Mouse (Mus musculus): ENCODE measurements around the gene H2-Oa. TPM values are rescaled to one million over a fixed set of nuclear protein-coding genes. Genes with fewer than 3 reads are reported as not detected.

H2-Oa gene
- polyA plus RNA-seq, 1 experiment from 2014 or later = 0.65 TPM

GRCm38 (mm10) chr17:34087386-34087785 is 4.8 kb upstream of the H2-Oa start:
- Histone ChIP-seq H3K4me2 (replicated peaks) (no peak overlapping the region), H3K27ac (no peak overlapping the region), H3K9ac (no peak overlapping the region), H3K36me3 (no peaks in the 10 kb centered on the region), H3K4me3 (no peak overlapping the region), H3K4me1 (peaks cover 6% of the 10 kb centered on the region; the same call in 1 of the 2 replicates), H3K27me3 (0 out of 2 replicates have a peak, but pooled peaks cover 6% of the 10 kb centered on the region), H3K9me3 (no peaks in the 10 kb centered on the region)
- ATAC-seq (ENCODE audit: low FRiP score, low read depth) = no peak
- WGBS = 60% methylated on average over 2 of the region's 2 CpGs

DNA sequence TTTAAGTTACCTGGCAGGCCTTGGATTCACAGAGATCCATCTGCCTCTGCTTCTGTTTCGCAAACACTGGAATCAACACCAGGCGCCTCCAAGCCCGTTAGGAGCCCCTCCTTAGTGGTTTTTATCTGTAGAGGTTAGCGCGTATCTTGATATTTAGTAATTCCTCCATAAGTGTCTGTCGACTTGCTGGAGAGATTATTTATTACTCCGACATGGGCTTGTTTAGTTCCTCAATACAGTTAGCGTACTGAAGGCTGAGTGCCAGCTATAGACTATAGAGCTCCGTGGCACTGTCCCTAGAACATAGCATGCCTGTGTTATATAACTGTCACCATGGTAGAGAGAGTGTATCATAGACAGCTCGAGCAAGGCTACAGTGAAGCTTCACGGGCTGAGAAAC is 4.0 kb upstream of the H2-Oa start:
- no peak overlapping the region for H3K27ac ChIP-seq
- H3K4me3 ChIP-seq = no peak overlapping the region
- no peak for ATAC-seq (ENCODE audit: low FRiP score, low read depth)
- no peak overlapping the region for H3K9ac ChIP-seq
- 87% methylated on average over 11 of the region's 11 CpGs for WGBS
- H3K27me3 ChIP-seq = 0 out of 2 replicates have a peak, but pooled peaks cover 2% of the 10 kb centered on the region
- H3K4me1 ChIP-seq = peaks cover 3% of the 10 kb centered on the region
- H3K4me2 ChIP-seq (replicated peaks) = no peak overlapping the region
- H3K36me3 ChIP-seq = no peaks in the 10 kb centered on the region
- no peaks in the 10 kb centered on the region for H3K9me3 ChIP-seq

GRCm38 (mm10) chr17:34090923-34091322 is 1.2 kb upstream of the H2-Oa start:
- H3K36me3 ChIP-seq = no peaks in the 10 kb centered on the region
- no peak overlapping the region for H3K4me2 ChIP-seq (replicated peaks)
- no peak for ATAC-seq (ENCODE audit: low FRiP score, low read depth)
- no peak overlapping the region for H3K4me3 ChIP-seq
- WGBS = 54% methylated on average over 7 of the region's 7 CpGs
- no peak overlapping the region for H3K27ac ChIP-seq
- H3K9me3 ChIP-seq = no peaks in the 10 kb centered on the region
- no peak overlapping the region for H3K9ac ChIP-seq
- no peaks in the 10 kb centered on the region for H3K27me3 ChIP-seq
- peaks cover 6% of the 10 kb centered on the region for H3K4me1 ChIP-seq

- Histone ChIP-seq H3K4me3 (peak overlapping the region; percentile 12; the same call in 1 of the 2 replicates), H3K4me2 (replicated peaks) (peak overlapping the region; percentile 43), H3K9me3 (no peaks in the 10 kb centered on the region), H3K27ac (no peak overlapping the region), H3K9ac (no peak overlapping the region), H3K36me3 (no peaks in the 10 kb centered on the region), H3K27me3 (no peaks in the 10 kb centered on the region), H3K4me1 (peaks cover 6% of the 10 kb centered on the region)
- 27% methylated on average over 7 of the region's 7 CpGs for WGBS
- peak; percentile 83 for ATAC-seq (ENCODE audit: low FRiP score, low read depth)
These were observed 1.2 kb downstream of the H2-Oa start for GRCm38 (mm10) chr17:34093199-34093874.

DNA sequence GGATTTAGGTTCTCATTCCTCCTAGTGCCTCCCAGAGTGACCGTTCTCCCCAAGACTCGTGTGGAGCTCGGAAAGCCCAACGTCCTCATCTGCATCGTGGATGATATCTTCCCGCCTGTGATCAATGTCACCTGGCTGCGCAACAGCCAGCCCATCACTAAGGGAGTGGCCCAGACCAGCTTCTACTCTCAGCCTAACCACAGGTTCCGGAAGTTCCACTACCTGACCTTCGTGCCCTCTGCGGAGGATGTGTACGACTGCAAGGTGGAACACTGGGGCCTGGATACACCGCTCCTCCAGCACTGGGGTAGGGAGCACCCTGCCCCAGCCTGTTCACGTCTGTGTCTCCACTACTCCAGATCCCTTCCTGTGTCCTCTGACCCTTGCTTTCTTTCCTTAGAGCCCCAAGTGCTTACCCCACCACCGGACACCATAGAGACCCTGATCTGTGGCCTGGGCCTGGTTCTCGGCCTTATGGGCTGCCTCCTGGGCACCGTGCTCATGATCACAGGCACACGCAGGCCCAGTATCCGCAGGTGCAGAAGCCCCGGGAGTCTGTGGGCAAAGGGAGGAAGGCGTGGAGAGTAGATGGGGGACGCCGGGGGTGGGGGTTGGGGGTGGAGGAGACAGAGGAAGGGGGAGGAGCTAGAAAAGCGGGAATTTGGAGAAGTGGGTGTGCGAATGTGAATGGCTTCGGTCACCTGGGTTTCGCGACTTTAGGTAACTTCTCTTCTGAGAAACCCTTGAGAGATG is 2.3 kb downstream of the H2-Oa start:
- Histone ChIP-seq H3K27ac (no peak overlapping the region), H3K9me3 (no peaks in the 10 kb centered on the region), H3K9ac (no peak overlapping the region), H3K36me3 (no peaks in the 10 kb centered on the region), H3K4me3 (no peak overlapping the region), H3K4me2 (replicated peaks) (no peak overlapping the region), H3K4me1 (peaks cover 11% of the 10 kb centered on the region), H3K27me3 (no peaks in the 10 kb centered on the region)
- no peak for ATAC-seq (ENCODE audit: low FRiP score, low read depth)
- 84% methylated on average over 27 of the region's 27 CpGs for WGBS

DNA sequence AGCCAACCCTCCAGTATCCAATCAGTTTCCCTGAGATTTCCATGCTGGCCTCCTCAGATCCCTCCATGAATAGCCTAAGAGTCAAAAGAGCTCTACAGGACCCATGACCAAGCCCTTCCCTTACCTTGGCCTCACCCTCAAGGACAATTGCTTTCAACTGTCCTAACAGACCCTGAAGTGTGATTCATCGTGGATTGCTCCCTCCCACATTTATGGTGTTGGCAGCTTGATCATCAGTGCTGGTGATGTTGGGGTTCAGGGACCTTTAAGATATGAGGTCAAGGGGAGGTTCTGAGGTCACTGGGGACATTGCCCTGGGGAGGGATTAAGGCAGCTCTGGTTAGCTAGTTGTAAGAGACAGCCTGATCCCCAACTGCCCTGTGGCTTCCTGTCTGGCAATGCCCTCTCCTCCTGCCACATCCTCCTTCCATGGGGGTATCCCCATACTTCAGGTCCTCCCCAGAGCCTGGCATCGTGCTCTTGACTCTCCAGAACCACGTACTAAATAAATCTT is 4.4 kb downstream of the H2-Oa start:
- no peak overlapping the region for H3K4me3 ChIP-seq
- H3K4me2 ChIP-seq (replicated peaks) = no peak overlapping the region
- no peaks in the 10 kb centered on the region for H3K27me3 ChIP-seq
- no peaks in the 10 kb centered on the region for H3K36me3 ChIP-seq
- H3K9me3 ChIP-seq = no peaks in the 10 kb centered on the region
- H3K4me1 ChIP-seq = peaks cover 20% of the 10 kb centered on the region
- no peak for ATAC-seq (ENCODE audit: low FRiP score, low read depth)
- WGBS = 74% methylated on average over 3 of the region's 3 CpGs
- H3K9ac ChIP-seq = no peak overlapping the region
- H3K27ac ChIP-seq = no peak overlapping the region

DNA sequence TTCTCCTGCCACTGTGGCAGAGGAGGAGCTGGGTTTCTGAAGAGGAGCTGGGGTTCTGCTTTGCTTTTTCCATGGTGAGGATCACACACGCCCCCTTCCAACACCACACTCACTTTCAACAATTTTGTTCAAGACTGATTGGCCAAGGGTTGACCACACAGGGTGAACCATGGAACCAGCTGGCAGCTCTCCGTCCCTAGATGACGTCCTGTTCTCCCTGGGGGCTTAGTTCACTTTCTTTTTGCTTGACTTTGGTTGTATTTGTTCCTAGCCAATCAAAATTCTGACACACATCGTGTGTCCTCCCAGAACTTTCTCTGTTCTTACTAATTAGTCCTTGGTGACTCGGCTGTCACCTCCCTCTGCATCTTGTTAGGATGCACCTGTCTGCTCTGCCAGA is 5.1 kb downstream of the H2-Oa start:
- WGBS = 62% methylated on average over 5 of the region's 5 CpGs
- H3K4me2 ChIP-seq (replicated peaks) = no peak overlapping the region
- H3K4me3 ChIP-seq = no peak overlapping the region
- H3K9ac ChIP-seq = no peak overlapping the region
- H3K27ac ChIP-seq = no peak overlapping the region
- peaks cover 22% of the 10 kb centered on the region for H3K4me1 ChIP-seq
- no peaks in the 10 kb centered on the region for H3K9me3 ChIP-seq
- no peak for ATAC-seq (ENCODE audit: low FRiP score, low read depth)
- H3K36me3 ChIP-seq = no peaks in the 10 kb centered on the region
- no peaks in the 10 kb centered on the region for H3K27me3 ChIP-seq

GRCm38 (mm10) chr17:34098709-34099479 is 6.8 kb downstream of the H2-Oa start:
- Histone ChIP-seq H3K9ac (no peak overlapping the region), H3K27ac (no peak overlapping the region), H3K27me3 (no peaks in the 10 kb centered on the region), H3K36me3 (no peaks in the 10 kb centered on the region), H3K4me3 (no peak overlapping the region), H3K9me3 (no peaks in the 10 kb centered on the region), H3K4me2 (replicated peaks) (no peak overlapping the region), H3K4me1 (peaks cover 16% of the 10 kb centered on the region)
- 46% methylated on average over 10 of the region's 10 CpGs for WGBS
- no peak for ATAC-seq (ENCODE audit: low FRiP score, low read depth)

DNA sequence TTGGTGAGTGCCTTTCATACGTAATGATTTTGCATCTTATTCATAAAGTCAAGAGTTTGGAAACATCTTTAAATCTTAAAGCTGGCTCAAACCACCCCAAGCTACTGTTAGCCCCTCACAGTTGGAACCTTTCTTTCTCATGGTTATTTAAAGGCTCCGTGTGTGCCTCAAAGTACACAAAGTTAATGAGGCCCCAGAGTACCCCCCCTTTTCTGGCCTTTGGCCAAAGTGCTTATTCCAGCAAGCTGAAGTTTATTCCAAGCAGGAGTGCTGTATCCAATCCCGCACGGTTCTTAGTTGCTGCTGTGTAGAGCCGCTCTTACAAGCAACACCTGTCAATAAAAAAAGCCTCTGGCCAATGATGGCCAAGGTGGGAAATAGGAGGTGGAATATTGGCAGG is 7.4 kb downstream of the H2-Oa start:
- H3K27ac ChIP-seq = no peak overlapping the region
- WGBS = 20% methylated on average over 5 of the region's 5 CpGs
- H3K4me2 ChIP-seq (replicated peaks) = no peak overlapping the region
- no peak overlapping the region for H3K9ac ChIP-seq
- no peaks in the 10 kb centered on the region for H3K27me3 ChIP-seq
- no peaks in the 10 kb centered on the region for H3K9me3 ChIP-seq
- no peaks in the 10 kb centered on the region for H3K36me3 ChIP-seq
- no peak for ATAC-seq (ENCODE audit: low FRiP score, low read depth)
- H3K4me1 ChIP-seq = peaks cover 16% of the 10 kb centered on the region
- H3K4me3 ChIP-seq = no peak overlapping the region

GRCm38 (mm10) chr17:34101185-34101584 is 9.0 kb downstream of the H2-Oa start:
- peaks cover 16% of the 10 kb centered on the region for H3K4me1 ChIP-seq
- no peak overlapping the region for H3K9ac ChIP-seq
- H3K9me3 ChIP-seq = no peaks in the 10 kb centered on the region
- H3K4me3 ChIP-seq = no peak overlapping the region
- 32% methylated on average over 5 of the region's 5 CpGs for WGBS
- no peak for ATAC-seq (ENCODE audit: low FRiP score, low read depth)
- no peak overlapping the region; the same call in 1 of the 2 replicates for H3K4me2 ChIP-seq (replicated peaks)
- no peak overlapping the region for H3K27ac ChIP-seq
- H3K27me3 ChIP-seq = no peaks in the 10 kb centered on the region
- H3K36me3 ChIP-seq = no peaks in the 10 kb centered on the region

DNA sequence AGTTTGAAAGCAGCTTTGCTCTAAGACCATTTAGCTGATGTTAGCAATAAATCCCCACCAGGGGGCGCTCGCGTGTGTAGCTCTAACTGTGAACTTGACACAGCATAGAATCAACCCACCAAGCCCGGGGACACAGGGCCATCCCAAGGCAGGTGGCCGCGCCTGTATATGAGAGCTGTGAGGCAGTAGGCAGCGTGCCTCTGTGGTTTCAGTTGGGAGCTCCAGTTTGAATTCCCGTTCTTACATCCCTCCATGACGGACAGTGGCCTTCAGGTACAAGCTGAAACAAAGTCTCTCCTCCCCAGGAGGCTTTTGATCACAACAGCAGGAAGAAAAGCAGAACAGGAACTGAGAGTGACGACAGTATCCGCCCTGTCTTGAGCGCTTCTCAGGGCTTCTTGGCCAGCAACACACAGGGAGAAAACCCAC is 9.5 kb downstream of the H2-Oa start:
- no peaks in the 10 kb centered on the region for H3K9me3 ChIP-seq
- peak; percentile 79; the same call in 1 of the 2 replicates for ATAC-seq (ENCODE audit: low FRiP score, low read depth)
- no peaks in the 10 kb centered on the region for H3K27me3 ChIP-seq
- no peak overlapping the region for H3K4me3 ChIP-seq
- no peaks in the 10 kb centered on the region for H3K36me3 ChIP-seq
- no peak overlapping the region for H3K27ac ChIP-seq
- peaks cover 16% of the 10 kb centered on the region for H3K4me1 ChIP-seq
- peak overlapping the region; percentile 25 for H3K4me2 ChIP-seq (replicated peaks)
- WGBS = 11% methylated on average over 12 of the region's 12 CpGs
- no peak overlapping the region for H3K9ac ChIP-seq

DNA sequence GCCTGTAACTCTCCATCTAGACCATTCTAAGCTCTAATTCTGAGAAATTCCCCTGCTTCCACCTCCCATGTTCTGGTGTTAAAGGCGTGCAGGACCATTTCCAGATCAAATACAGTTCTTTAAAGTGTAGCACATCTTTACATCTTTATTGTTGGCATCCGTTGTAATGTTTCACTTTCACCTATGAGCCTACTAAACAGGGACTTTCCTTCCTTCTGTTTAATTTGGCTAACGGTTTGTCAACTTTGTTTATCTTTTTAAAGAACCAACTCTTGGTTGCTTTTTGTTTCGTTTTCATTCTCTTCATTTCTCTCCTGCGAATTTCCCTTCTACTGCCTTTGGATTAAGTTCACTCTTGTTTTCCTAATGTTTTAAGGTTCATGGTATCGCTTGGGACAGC is 10.7 kb downstream of the H2-Oa start:
- Histone ChIP-seq H3K36me3 (peaks cover 5% of the 10 kb centered on the region; the same call in 1 of the 2 replicates), H3K9ac (no peak overlapping the region), H3K27ac (no peak overlapping the region), H3K4me2 (replicated peaks) (no peak overlapping the region), H3K9me3 (no peaks in the 10 kb centered on the region), H3K27me3 (no peaks in the 10 kb centered on the region), H3K4me3 (no peak overlapping the region), H3K4me1 (peaks cover 16% of the 10 kb centered on the region)
- no peak for ATAC-seq (ENCODE audit: low FRiP score, low read depth)
- 76% methylated on average over 6 of the region's 6 CpGs for WGBS
